Mouse (Mus musculus): ENCODE results near the gene Tbrg1.

GRCm38 (mm10) chr9:37675287-37675686, 18.2 kb upstream of the Tbrg1 start:
- TF ChIP-seq POLR2A (IDR thresholded peaks at IDR 0.05; ENCODE audit: control insufficient read depth, extremely low read depth, insufficient read depth, low read length, poor library complexity) (no peak), CTCF (IDR thresholded peaks at IDR 0.05; ENCODE audit: borderline replicate concordance, control insufficient read depth, extremely low read depth, insufficient read depth, low read length, poor library complexity) (no peak)
